Mouse (Mus musculus) 3T3-L1 (cell line): ENCODE measurements at regions not wholly inside any gene's neighbourhood (a gene's known extent, or its start where the extent isn't known, plus 50 kb on each side); places are given as distances from the start of the nearest gene placed in this dataset.

Experiments used
- DNase-seq: peaks from one replicate; pipeline ENCODE4 v3.0.0-alpha.2; 2015; ENCODE audit warnings: low read depth, low spot score

DNA sequence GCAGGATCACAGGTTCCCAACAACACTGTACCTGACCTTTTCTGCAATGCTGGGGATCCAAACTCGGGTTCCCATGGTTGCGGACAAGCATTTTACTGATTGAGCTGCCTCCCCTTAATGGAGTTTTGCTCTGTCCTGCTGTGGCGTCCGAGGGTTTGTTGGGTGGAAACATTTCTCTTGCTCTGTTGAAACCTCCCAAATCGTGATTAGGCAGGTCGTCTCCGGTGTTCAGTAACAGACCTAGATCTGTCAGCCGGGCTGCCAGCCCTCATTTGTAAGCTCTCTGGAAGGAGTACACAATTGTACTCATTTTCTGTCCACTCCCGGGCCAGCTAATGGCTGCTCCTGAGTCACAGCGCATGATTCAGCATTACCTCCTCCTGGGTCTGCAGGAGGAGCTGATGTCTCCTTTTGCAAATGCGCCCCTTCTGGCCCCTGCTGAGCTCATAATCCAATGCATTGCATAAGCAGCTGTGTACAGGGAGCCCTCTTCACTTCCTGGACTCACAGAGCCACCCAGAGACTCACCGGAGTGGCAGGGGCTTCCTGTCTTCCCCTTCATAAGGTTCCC, 49.8 kb upstream of the Sipa1l2 start:
- peak; percentile 97 for DNase-seq
